ENCODE assay signal across 8 mouse cellular contexts in genomic region chr14:52195691-52196090, GRCm38 (mm10). TPM values are rescaled to one million over a fixed set of nuclear protein-coding genes. Genes with fewer than 3 reads are reported as not detected.
A peak's percentile ranks its signal among the peaks of the same experiment; 100 is the strongest.
DNase-seq lines count a peak whose midpoint lies in the region; ATAC-seq lines count a peak whose summit lies in the region.

No protein-coding gene starts in this region.

- peaks cover 17% of the 10 kb centered on the region; the same call in 1 of the 2 replicates for H3K4me1 ChIP-seq in embryonic facial prominence, embryonic 12.5 days
- H3K4me1 ChIP-seq in hindbrain, embryonic 11.5 days (replicated peaks; ENCODE audit: control insufficient read depth, insufficient read depth, low read length): no peaks in the 10 kb centered on the region
- peaks cover 3% of the 10 kb centered on the region; the same call in 1 of the 2 replicates for H3K4me1 ChIP-seq in limb, embryonic 11.5 days (ENCODE audit: control insufficient read depth, insufficient read depth, low read length)
- H3K4me1 ChIP-seq in midbrain, embryonic 12.5 days: peaks cover 15% of the 10 kb centered on the region

- 7% methylated on average over 3 of the region's 3 CpGs for WGBS in embryonic facial prominence, embryonic 12.5 days
- 14% methylated on average over 3 of the region's 3 CpGs for WGBS in hindbrain, embryonic 11.5 days
- WGBS in limb, embryonic 11.5 days: 16% methylated on average over 3 of the region's 3 CpGs
- 12% methylated on average over 3 of the region's 3 CpGs for WGBS in midbrain, embryonic 12.5 days

- no peak overlapping the region for H3K27ac ChIP-seq in embryonic facial prominence, embryonic 12.5 days
- H3K27ac ChIP-seq in hindbrain, embryonic 11.5 days (ENCODE audit: low read depth, low read length): no peak overlapping the region
- no peak overlapping the region for H3K27ac ChIP-seq in limb, embryonic 11.5 days (replicated peaks; ENCODE audit: low read depth, low read length)
- no peak overlapping the region for H3K27ac ChIP-seq in midbrain, embryonic 12.5 days (replicated peaks)

- peak overlapping the region; percentile 67 for H3K4me2 ChIP-seq in embryonic facial prominence, embryonic 12.5 days (replicated peaks)
- peak overlapping the region; percentile 75 for H3K4me2 ChIP-seq in hindbrain, embryonic 11.5 days (replicated peaks; ENCODE audit: low read depth, low read length)
- H3K4me2 ChIP-seq in limb, embryonic 11.5 days (ENCODE audit: low read depth, severe bottlenecking): peak overlapping the region; percentile 72
- peak overlapping the region; percentile 68 for H3K4me2 ChIP-seq in midbrain, embryonic 12.5 days (replicated peaks)

- peaks cover 22% of the 10 kb centered on the region for H3K36me3 ChIP-seq in embryonic facial prominence, embryonic 12.5 days
- H3K36me3 ChIP-seq in hindbrain, embryonic 11.5 days (ENCODE audit: control insufficient read depth, insufficient read depth, low read length): peaks cover 7% of the 10 kb centered on the region; the same call in 1 of the 2 replicates
- H3K36me3 ChIP-seq in limb, embryonic 11.5 days (ENCODE audit: control insufficient read depth, insufficient read depth, low read length): peaks cover 10% of the 10 kb centered on the region
- H3K36me3 ChIP-seq in midbrain, embryonic 12.5 days: peaks cover 33% of the 10 kb centered on the region

- H3K27me3 ChIP-seq in embryonic facial prominence, embryonic 12.5 days: no peaks in the 10 kb centered on the region
- no peaks in the 10 kb centered on the region for H3K27me3 ChIP-seq in hindbrain, embryonic 11.5 days (ENCODE audit: control insufficient read depth, insufficient read depth, low read length)
- H3K27me3 ChIP-seq in limb, embryonic 11.5 days (ENCODE audit: control insufficient read depth, insufficient read depth, low read length): no peaks in the 10 kb centered on the region
- H3K27me3 ChIP-seq in midbrain, embryonic 12.5 days: no peaks in the 10 kb centered on the region

- H3K9ac ChIP-seq in embryonic facial prominence, embryonic 12.5 days: no peak overlapping the region
- no peak overlapping the region for H3K9ac ChIP-seq in hindbrain, embryonic 11.5 days (ENCODE audit: low read depth, low read length)
- no peak overlapping the region; the same call in 1 of the 2 replicates for H3K9ac ChIP-seq in limb, embryonic 11.5 days (ENCODE audit: low read length)
- H3K9ac ChIP-seq in midbrain, embryonic 12.5 days (replicated peaks): peak overlapping the region; percentile 98; the same call in 1 of the 2 replicates

- no peaks in the 10 kb centered on the region for H3K9me3 ChIP-seq in embryonic facial prominence, embryonic 12.5 days
- no peaks in the 10 kb centered on the region for H3K9me3 ChIP-seq in hindbrain, embryonic 11.5 days (ENCODE audit: control insufficient read depth, low read length)
- no peaks in the 10 kb centered on the region for H3K9me3 ChIP-seq in limb, embryonic 11.5 days (ENCODE audit: control insufficient read depth, low read length)
- no peaks in the 10 kb centered on the region for H3K9me3 ChIP-seq in midbrain, embryonic 12.5 days

- ATAC-seq in embryonic facial prominence, embryonic 12.5 days (ENCODE audit: insufficient number of reproducible peaks, insufficient read depth, low FRiP score, low TSS enrichment): no peak
- no peak for ATAC-seq in hindbrain, embryonic 11.5 days (ENCODE audit: low FRiP score)
- ATAC-seq in limb, embryonic 11.5 days (ENCODE audit: insufficient number of reproducible peaks, low FRiP score, low TSS enrichment, low read depth): no peak
- ATAC-seq in midbrain, embryonic 12.5 days (ENCODE audit: low FRiP score, low read depth): no peak

- DNase-seq in heart, adult 8-10 months (ENCODE audit: low spot score): peak; percentile 11
- DNase-seq in heart, adult 9 months (ENCODE audit: low spot score in 2 of 2): no peak
- DNase-seq in adipocyte (ENCODE audit: low spot score): peak; percentile 65
- peak; percentile 75 for DNase-seq in hindbrain, embryonic 11.5 days (ENCODE audit: low spot score)
- DNase-seq in limb, embryonic 11.5 days (ENCODE audit: low spot score): peak; percentile 74
- peak; percentile 64 for DNase-seq in thymus, postnatal 0 days (ENCODE audit: low spot score)

- peak overlapping the region; percentile 97 for H3K4me3 ChIP-seq in embryonic facial prominence, embryonic 12.5 days
- peak overlapping the region; percentile 95 for H3K4me3 ChIP-seq in hindbrain, embryonic 11.5 days (ENCODE audit: low read depth, low read length)
- H3K4me3 ChIP-seq in limb, embryonic 11.5 days (ENCODE audit: low read depth, low read length): peak overlapping the region; percentile 92
- peak overlapping the region; percentile 100 for H3K4me3 ChIP-seq in midbrain, embryonic 12.5 days

RNA-seq across cellular contexts. Expression of gene Supt16, which starts 1.5 kb away (rescaled TPM):
- total RNA-seq in heart, adult 8-10 months (2022): 10 to 100 TPM; 20.7 to 26.7 (median 22.9) TPM
- polyA plus RNA-seq in embryonic facial prominence, embryonic 12.5 days (2016; fragmentation: Nextera tagmentation; extraction: Ambion mirVana): 74.9 and 77.4 TPM in 2 replicates
- 84.2 and 128 TPM in 2 replicates for polyA plus RNA-seq in hindbrain, embryonic 11.5 days (2014; fragmentation: Nextera tagmentation; extraction: Ambion mirVana)
- polyA plus RNA-seq in limb, embryonic 11.5 days (2014; fragmentation: Nextera tagmentation; extraction: Ambion mirVana): 82.9 and 90.9 TPM in 2 replicates
- polyA plus RNA-seq in midbrain, embryonic 12.5 days (2016; fragmentation: Nextera tagmentation; extraction: Ambion mirVana): 75.2 and 82.9 TPM in 2 replicates
- 58.9 and 64.1 TPM in 2 replicates for polyA plus RNA-seq in thymus, postnatal 0 days (2015; fragmentation: Nextera tagmentation; extraction: Ambion mirVana)

Comparison
In these comparisons a context has a peak if more than half of its experiments do, and no peak if none do; other contexts are left out.
1. DNase-seq: peak in heart, adult 8-10 months (single experiment), adipocyte (single experiment), hindbrain, embryonic 11.5 days (single experiment), limb, embryonic 11.5 days (single experiment) and thymus, postnatal 0 days (single experiment); none in heart, adult 9 months (0 of 2).
2. Peak in every context shown above with its lines, with median percentiles within 50 percentile points of each other: H3K4me2 ChIP-seq and H3K4me3 ChIP-seq.